Mouse (Mus musculus) myocyte (in vitro differentiated cells): ENCODE results near the gene Tvp23b.

Source experiments
- CEBPB ChIP-seq: IDR thresholded peaks from 2 replicates; pipeline ENCODE4 v1.6.1; 2011; ENCODE audit warnings: mild to moderate bottlenecking, moderate library complexity; ENCODE audit not compliant: poor library complexity, insufficient read depth, severe bottlenecking
- E2F4 ChIP-seq: IDR thresholded peaks from one replicate; pipeline ENCODE4 v1.6.1; 2011; ENCODE audit warnings: mild to moderate bottlenecking, control low read depth, moderate library complexity; ENCODE audit not compliant: insufficient read depth
- MAX ChIP-seq: IDR thresholded peaks from one replicate; pipeline ENCODE4 v1.6.1; 2011; ENCODE audit warnings: low read depth, mild to moderate bottlenecking, control low read depth
- MYOD1 ChIP-seq, 3 experiments: IDR thresholded peaks; one replicate each; pipeline ENCODE4 v1.6.1; 2011; ENCODE audit warnings: control low read depth in 2 of 3, low read depth in 2 of 3, mild to moderate bottlenecking in 2 of 3, moderate library complexity in 1 of 3; ENCODE audit not compliant: insufficient read length in 2 of 3, control insufficient read depth in 1 of 3
- POLR2A ChIP-seq: IDR thresholded peaks from one replicate; pipeline ENCODE4 v1.6.1; 2011; ENCODE audit warnings: low read depth, mild to moderate bottlenecking, control low read depth, moderate library complexity; ENCODE audit not compliant: insufficient read length
- POLR2AphosphoS2 ChIP-seq: IDR thresholded peaks from one replicate; pipeline ENCODE4 v1.6.1; 2011; ENCODE audit warnings: low read depth, control low read depth; ENCODE audit not compliant: insufficient read length
- TCF3 ChIP-seq: IDR thresholded peaks from one replicate; pipeline ENCODE4 v1.6.1; 2011; ENCODE audit warnings: low read depth, control low read depth; ENCODE audit not compliant: insufficient read length
- USF1 ChIP-seq: IDR thresholded peaks from one replicate; pipeline ENCODE4 v1.6.1; 2011; ENCODE audit warnings: low read depth, mild to moderate bottlenecking, control low read depth, moderate library complexity

DNA sequence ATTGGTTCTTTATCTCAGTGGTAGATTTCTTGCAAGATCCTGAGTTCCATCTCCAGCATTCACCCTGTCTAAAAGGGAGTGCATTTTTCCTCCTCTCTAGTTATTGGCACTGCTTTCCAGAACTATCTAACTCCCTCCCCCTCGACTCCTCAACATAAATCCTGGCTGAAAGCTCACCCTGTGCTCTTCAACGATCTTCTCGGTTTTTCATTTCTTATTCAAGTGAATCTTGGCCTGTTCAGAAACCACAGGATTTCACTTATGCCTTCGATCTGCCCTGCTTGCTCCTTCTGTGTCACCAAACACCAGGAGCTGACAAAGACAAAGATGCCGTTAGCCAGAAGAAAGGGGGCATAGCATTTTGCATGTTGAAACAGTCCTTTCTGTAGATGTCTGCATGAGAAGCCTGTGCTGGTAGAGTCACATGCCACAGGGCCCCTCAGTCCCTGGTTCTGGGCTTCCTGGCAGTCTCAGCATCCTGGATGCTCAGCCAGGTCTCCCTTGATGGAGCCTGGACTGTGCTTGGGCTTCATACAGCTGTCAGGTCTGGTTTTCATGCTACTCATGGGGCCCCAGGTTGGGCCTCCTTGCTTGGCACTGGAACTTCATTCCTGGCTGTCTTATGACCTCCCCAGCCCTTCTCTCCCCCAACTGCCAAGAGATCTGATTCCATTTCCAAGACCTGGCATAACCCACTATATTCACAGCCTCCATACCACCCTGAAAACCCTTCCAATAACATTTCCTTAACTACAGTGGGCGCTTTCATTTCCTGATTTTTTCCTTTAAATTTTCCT, 40.9 kb downstream of the Tvp23b start:
- TF ChIP-seq POLR2A (no peak), CEBPB (no peak), E2F4 (no peak), USF1 (no peak), TCF3 (no peak), MAX (no peak), MYOD1 (IDR thresholded peaks at IDR 0.05; ENCODE audit: control insufficient read depth in 1 of 3, insufficient read length in 2 of 3, low read depth in 2 of 3) (no peak), POLR2AphosphoS2 (no peak)
